Mouse (Mus musculus) hindbrain, embryonic 15.5 days (tissue): ENCODE results near the gene Nlrp6. TPM values are rescaled to one million over a fixed set of nuclear protein-coding genes. Genes with fewer than 3 reads are reported as not detected.
"Not testable (repeated sequence)": the region's sequence is repeated elsewhere in the genome, so short reads cannot be mapped to it uniquely, and the experiment has no call there.

Source experiments
- ATAC-seq: fragments of 200-750 bp; cut with Nextera tagmentation; 2 replicates; pipeline ENCODE4 v1.8.0; 2017; ENCODE audit warnings: low read depth, moderate number of reproducible peaks, moderate TSS enrichment; ENCODE audit not compliant: low FRiP score
- H3K27ac ChIP-seq: fragments of 300-500 bp; sonication (generic); replicated peaks from 2 replicates; pipeline ENCODE4 v1.5.1; 2015; ENCODE audit warnings: mild to moderate bottlenecking, inconsistent platforms
- H3K27me3 ChIP-seq: fragments of 300-500 bp; sonication (generic); 2 replicates; pipeline ENCODE4 v1.6.1; 2015; ENCODE audit warnings: control low read depth, inconsistent platforms
- H3K36me3 ChIP-seq: fragments of 300-500 bp; sonication (generic); 2 replicates; pipeline ENCODE4 v1.6.1; 2015; ENCODE audit warnings: control low read depth, inconsistent platforms
- H3K4me1 ChIP-seq: fragments of 300-500 bp; sonication (generic); replicated peaks from 2 replicates; pipeline ENCODE4 v1.6.1; 2015; ENCODE audit warnings: control low read depth, inconsistent platforms
- H3K4me2 ChIP-seq: fragments of 300-500 bp; sonication (generic); 2 replicates; pipeline ENCODE4 v1.6.1; 2015; ENCODE audit warnings: moderate library complexity, mild to moderate bottlenecking, inconsistent platforms
- H3K4me3 ChIP-seq: fragments of 300-500 bp; sonication (generic); 2 replicates; pipeline ENCODE4 v1.5.1; 2015; ENCODE audit warnings: mild to moderate bottlenecking, inconsistent platforms
- H3K9ac ChIP-seq: fragments of 300-500 bp; sonication (generic); 2 replicates; pipeline ENCODE4 v1.6.1; 2015; ENCODE audit warnings: inconsistent platforms
- H3K9me3 ChIP-seq: fragments of 300-500 bp; sonication (generic); 2 replicates; pipeline ENCODE4 v1.6.1; 2016; ENCODE audit warnings: control low read depth, inconsistent platforms
- WGBS: fragments of 180-500 bp; shearing (Covaris S2); methylation state at CpG from one replicate; pipeline ENCODE4 v1.1.7; 2015; 5-methylcytosine and 5-hydroxymethylcytosine counted together
- polyA plus RNA-seq: library from polyadenylated mRNA; unstranded; fragments of >200 nt; fragmentation: Nextera tagmentation; extraction: Ambion mirVana; gene quantifications from 2 replicates; pipeline ENCODE4 v1.2.1, GENCODE M21; 2015

Gene Nlrp6
- polyA plus RNA-seq, 1 experiment from 2014 or later = 0.67 TPM

DNA sequence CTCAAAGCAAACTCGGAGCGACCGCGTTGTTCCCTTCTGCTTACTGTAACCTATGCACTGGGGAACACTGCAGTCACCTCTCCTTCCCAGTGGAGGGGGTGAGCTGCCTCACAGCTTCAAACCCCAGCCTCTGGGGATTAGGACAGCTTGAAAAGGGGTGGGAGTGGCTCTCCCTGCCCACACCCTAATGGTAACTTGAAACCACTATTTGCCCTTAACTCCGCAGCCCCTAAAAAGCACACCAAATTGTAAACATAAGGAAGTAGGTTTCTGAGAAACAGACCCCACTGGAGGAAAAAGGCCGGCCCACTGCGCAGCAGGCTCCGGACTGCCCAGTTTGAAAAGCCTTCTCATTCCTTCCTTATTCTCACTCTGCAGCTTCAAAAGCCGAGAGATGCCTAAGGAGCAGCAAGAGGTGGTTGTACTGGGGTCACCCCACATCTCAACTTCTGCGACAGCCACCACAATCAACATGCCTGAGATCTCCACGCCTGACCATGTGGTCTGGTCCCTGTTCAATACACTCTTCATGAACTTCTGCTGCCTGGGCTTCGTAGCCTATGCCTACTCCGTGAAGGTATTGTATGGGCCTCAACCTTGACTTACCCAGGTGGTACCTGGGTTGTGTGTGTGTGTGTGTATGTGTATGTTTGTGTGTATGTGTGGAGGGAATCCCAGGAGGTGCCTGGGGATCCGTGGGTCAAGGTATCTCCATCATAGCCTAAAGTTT, 47.3 kb downstream of the Nlrp6 start:
- 14% methylated on average over 14 of the region's 14 CpGs for WGBS
- Histone ChIP-seq H3K9ac (no peak overlapping the region), H3K4me1 (no peaks in the 10 kb centered on the region), H3K4me2 (no peak overlapping the region), H3K36me3 (no peaks in the 10 kb centered on the region), H3K4me3 (no peak overlapping the region), H3K9me3 (no peaks in the 10 kb centered on the region), H3K27ac (no peak overlapping the region), H3K27me3 (no peaks in the 10 kb centered on the region)
- ATAC-seq = no peak

DNA sequence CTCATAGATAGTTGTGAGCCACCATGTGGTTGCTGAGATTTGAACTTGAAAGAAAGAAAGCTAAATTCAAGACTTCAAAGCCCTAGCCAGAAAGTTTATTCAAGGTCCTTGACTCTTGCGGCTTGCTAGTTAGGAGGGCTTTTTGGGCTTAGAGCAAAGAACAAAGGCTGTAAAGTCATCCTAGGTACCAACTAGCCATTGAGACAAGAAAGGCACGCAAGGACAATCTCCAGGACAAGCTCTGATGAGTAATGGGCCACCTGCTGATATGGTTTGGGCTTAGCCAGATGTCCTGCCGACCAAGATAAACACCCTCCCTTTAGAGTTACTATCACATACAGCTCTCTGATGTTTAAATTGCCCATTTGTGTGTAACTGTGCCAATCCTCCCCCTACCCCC, 48.0 kb downstream of the Nlrp6 start:
- not testable (repeated sequence) for H3K27ac ChIP-seq, H3K36me3 ChIP-seq, H3K27me3 ChIP-seq, H3K4me2 ChIP-seq, H3K4me1 ChIP-seq, H3K9me3 ChIP-seq, H3K4me3 ChIP-seq, ATAC-seq, H3K9ac ChIP-seq
- WGBS = 17% methylated on average over 3 of the region's 3 CpGs

DNA sequence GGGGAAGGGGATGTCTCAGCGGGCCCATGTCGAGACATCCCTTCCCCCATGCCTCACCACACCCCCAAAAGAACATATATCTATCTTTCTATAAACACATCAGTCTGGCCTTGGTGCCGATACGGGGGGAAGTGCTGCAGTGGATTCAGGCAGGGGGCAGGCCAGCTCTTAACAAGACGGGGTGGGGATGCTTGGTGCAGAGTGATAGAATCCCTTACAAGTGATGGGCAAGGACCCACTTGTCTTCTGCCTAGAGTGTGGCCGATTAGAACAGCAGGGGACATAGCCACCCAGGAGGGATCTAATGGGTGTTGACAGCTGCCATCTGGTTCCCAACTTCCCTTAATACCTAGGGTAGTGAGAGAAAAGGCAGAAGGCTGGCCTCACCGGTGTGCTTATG, 50.2 kb downstream of the Nlrp6 start:
- H3K4me3 ChIP-seq = no peak overlapping the region
- no peak overlapping the region for H3K9ac ChIP-seq
- H3K4me2 ChIP-seq = no peak overlapping the region
- ATAC-seq = no peak
- no peaks in the 10 kb centered on the region for H3K27me3 ChIP-seq
- H3K4me1 ChIP-seq = 0 out of 2 replicates have a peak, but pooled peaks cover 6% of the 10 kb centered on the region
- no peak overlapping the region for H3K27ac ChIP-seq
- no peaks in the 10 kb centered on the region for H3K9me3 ChIP-seq
- WGBS = 54% methylated on average over 7 of the region's 7 CpGs
- H3K36me3 ChIP-seq = no peaks in the 10 kb centered on the region

DNA sequence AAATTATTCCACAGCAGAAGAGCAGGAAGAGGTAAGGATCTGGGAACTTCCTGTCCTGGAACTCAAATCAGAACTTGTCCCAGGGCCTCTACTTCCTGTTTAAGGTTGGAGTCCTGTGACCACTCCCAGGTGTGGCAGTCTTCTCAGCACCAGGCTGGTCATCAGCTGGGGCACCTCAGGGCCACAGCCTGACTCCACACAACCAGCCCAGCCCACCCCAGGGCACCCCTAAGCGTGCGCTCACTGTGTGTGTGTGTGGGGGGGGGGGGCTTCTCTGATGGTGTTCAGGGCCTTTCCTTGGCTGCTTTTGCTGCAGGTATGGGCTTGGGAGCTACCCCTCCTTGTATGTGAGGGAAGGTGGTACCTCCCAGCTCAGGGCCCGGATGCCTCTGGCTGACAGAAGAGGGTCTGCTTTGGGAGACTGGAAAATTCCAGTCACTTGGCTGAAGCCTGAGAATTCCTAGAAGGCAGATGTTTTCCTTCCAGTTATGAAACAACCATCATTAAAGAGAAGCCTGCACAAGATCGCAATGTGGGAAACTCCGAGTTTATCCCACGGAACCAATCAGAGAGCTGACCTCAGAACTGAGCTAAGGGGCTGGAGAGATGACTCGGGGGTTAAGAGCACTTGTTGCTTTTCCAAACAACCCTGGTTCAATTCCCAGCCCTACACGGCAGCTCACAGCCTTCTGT, 50.9 kb downstream of the Nlrp6 start:
- no peak overlapping the region for H3K4me2 ChIP-seq
- ATAC-seq = no peak
- no peak overlapping the region for H3K4me3 ChIP-seq
- no peak overlapping the region for H3K9ac ChIP-seq
- WGBS = 93% methylated on average over 8 of the region's 8 CpGs
- no peaks in the 10 kb centered on the region for H3K27me3 ChIP-seq
- no peaks in the 10 kb centered on the region for H3K9me3 ChIP-seq
- no peak overlapping the region for H3K27ac ChIP-seq
- 0 out of 2 replicates have a peak, but pooled peaks cover 6% of the 10 kb centered on the region for H3K4me1 ChIP-seq
- no peaks in the 10 kb centered on the region for H3K36me3 ChIP-seq

DNA sequence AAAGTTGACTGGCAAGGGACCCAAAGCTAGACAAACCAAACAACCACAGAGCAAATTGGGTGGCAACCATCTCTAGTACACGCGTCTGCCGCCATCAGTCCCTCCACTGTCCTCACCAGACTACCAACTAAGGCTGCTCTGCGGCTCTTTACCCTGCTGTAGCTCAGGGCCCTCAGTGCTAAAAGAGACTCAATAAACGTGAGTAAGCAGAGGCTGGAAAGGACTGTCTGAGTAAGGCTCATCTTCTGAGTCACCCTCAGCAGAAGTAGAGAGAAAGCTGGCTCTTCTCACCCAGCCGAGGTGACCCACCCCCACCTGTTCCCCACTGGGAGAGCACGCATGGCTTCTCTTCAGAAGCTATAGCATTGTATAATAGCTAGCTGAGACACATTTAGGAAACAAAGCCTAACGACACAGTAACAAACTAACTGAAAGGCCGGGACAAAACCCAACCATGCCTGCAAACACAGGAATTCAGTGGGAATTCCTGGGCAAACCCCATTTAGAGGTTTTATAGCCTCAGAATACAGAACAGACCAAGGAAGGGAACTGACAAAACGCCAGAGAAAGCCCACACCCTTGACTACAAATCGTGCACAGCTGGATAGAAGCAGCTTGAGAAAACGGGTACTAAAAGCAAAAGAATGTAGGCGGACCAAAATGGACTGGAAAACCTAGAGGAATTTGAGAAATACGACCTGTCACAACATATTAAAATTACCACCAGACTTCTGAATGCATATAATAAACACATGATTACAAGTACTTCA, 52.9 kb downstream of the Nlrp6 start:
- Histone ChIP-seq H3K27ac (no peak overlapping the region), H3K27me3 (no peaks in the 10 kb centered on the region), H3K36me3 (no peaks in the 10 kb centered on the region), H3K4me2 (no peak overlapping the region), H3K9me3 (no peaks in the 10 kb centered on the region), H3K4me1 (0 out of 2 replicates have a peak, but pooled peaks cover 6% of the 10 kb centered on the region), H3K9ac (no peak overlapping the region), H3K4me3 (no peak overlapping the region)
- ATAC-seq = no peak
- 16% methylated on average over 14 of the region's 14 CpGs for WGBS

DNA sequence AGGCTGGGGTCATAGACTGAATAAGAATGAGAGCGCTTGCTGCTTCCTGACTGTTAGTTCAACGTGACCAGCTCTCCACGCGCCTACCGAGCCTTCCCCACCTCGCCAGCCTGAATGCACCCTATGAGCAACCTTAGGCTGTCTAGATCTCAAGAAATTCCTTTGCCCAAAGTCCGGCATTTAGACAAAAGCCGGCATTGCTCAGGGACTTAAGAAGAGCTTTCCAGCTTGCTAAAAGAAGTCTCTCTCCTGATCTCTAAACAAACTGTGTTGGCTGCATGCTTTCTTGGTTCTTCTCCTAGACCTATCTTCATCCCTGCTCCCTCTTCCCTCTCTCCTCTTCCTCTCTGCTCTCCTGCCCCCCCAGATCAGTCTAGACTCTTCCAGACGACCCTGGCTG, 54.2 kb downstream of the Nlrp6 start:
- no peaks in the 10 kb centered on the region for H3K9me3 ChIP-seq
- 0 out of 2 replicates have a peak, but pooled peaks cover 6% of the 10 kb centered on the region for H3K4me1 ChIP-seq
- no peaks in the 10 kb centered on the region for H3K36me3 ChIP-seq
- no peak overlapping the region for H3K4me3 ChIP-seq
- 17% methylated on average over 9 of the region's 9 CpGs for WGBS
- no peak overlapping the region for H3K27ac ChIP-seq
- H3K9ac ChIP-seq = no peak overlapping the region
- H3K4me2 ChIP-seq = no peak overlapping the region
- no peaks in the 10 kb centered on the region for H3K27me3 ChIP-seq
- ATAC-seq = no peak

DNA sequence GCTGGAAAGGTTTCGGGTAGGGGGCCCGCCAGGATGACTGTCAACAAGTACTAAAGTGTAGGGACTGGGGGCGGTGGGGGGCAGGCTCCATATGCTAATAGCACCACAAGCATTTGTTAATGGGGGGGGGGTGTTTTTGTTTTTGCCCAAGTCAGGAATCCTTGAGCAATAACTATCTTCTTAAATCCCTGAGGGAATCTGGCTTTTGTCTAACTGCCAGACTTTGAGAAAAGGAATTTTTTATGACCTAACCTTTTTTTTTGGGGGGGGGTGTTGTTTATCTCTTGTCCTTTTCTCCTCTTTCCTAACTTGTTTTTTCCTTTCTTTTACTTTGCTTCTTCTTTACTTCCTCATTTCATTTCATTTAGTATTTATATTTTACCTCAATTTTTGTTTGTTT, 54.8 kb downstream of the Nlrp6 start:
- no peak overlapping the region for H3K4me3 ChIP-seq

DNA sequence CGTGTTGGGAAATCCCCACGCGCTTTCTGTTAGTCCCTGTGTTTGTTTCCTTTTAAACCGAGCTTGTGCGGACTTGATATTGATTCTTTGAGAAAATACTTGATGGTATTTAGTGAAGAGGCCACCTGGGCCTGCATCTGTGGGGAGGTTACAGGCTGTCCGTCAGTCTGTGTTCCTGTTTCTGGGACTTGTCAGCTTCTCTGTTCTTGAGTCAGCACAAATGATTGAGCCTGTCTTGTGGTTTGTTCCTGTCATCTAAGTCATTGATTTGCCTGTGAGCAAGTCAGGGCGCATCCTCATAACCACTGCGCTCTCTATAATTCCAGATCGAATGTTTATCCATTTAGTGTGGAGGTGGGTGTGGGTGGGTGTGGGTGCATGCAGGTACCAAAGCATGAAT, 56.0 kb downstream of the Nlrp6 start:
- H3K27ac ChIP-seq, H3K4me1 ChIP-seq, H3K27me3 ChIP-seq, H3K4me3 ChIP-seq, H3K4me2 ChIP-seq, H3K9ac ChIP-seq, H3K36me3 ChIP-seq, H3K9me3 ChIP-seq, ATAC-seq: not testable (repeated sequence)
- 92% methylated on average over 9 of the region's 9 CpGs for WGBS

More for the DNA sequence above, 54.8 kb downstream of the Nlrp6 start:
- no peak for ATAC-seq
- no peak overlapping the region for H3K27ac ChIP-seq
- no peaks in the 10 kb centered on the region for H3K9me3 ChIP-seq
- no peak overlapping the region for H3K9ac ChIP-seq
- 0 out of 2 replicates have a peak, but pooled peaks cover 6% of the 10 kb centered on the region for H3K4me1 ChIP-seq
- WGBS = 14% methylated on average over 3 of the region's 3 CpGs
- no peak overlapping the region for H3K4me2 ChIP-seq
- no peaks in the 10 kb centered on the region for H3K36me3 ChIP-seq
- no peaks in the 10 kb centered on the region for H3K27me3 ChIP-seq

Other genes starting within 250 kb of the Nlrp6 start
- not detected in 2 replicates for gene Olfr45, start 239.0 kb upstream of the Nlrp6 start, polyA plus RNA-seq
- not detected in 2 replicates for gene Olfr541, start 223.6 kb upstream of the Nlrp6 start, polyA plus RNA-seq
- not detected in 2 replicates for gene Cyp2e1, start 157.2 kb upstream of the Nlrp6 start, polyA plus RNA-seq
- gene Syce1, start 133.1 kb upstream of the Nlrp6 start, polyA plus RNA-seq = 0.40 and 0.42 TPM in 2 replicates
- 27.1 and 28.3 TPM in 2 replicates for gene Zfp941, start 98.7 kb upstream of the Nlrp6 start, polyA plus RNA-seq
- 0.25 TPM in 2 replicates for gene Urah, start 85.9 kb upstream of the Nlrp6 start, polyA plus RNA-seq
- not detected in 2 replicates for gene Scgb1c1, start 75.4 kb upstream of the Nlrp6 start, polyA plus RNA-seq
- gene Odf3, start 73.1 kb upstream of the Nlrp6 start, polyA plus RNA-seq = not detected in 2 replicates
- gene Gm45785, start 64.6 kb upstream of the Nlrp6 start, polyA plus RNA-seq = not detected in 2 replicates
- 97.6 and 104 TPM in 2 replicates for gene Ric8a, start 63.9 kb upstream of the Nlrp6 start, polyA plus RNA-seq
- gene Bet1l, start 63.3 kb upstream of the Nlrp6 start, polyA plus RNA-seq = 38.0 and 44.3 TPM in 2 replicates
- 245 and 259 TPM in 2 replicates for gene Psmd13, start 38.9 kb upstream of the Nlrp6 start, polyA plus RNA-seq
- gene Sirt3, start 38.6 kb upstream of the Nlrp6 start, polyA plus RNA-seq = 56.4 and 60.5 TPM in 2 replicates
- gene Cox8b, start 20.5 kb upstream of the Nlrp6 start, polyA plus RNA-seq = not detected in 2 replicates
- gene Pgghg, start 20.5 kb downstream of the Nlrp6 start, polyA plus RNA-seq = 9.1 TPM in 2 replicates
- gene Ifitm5, start 29.4 kb downstream of the Nlrp6 start, polyA plus RNA-seq = 0.75 and 0.82 TPM in 2 replicates
- gene Gm45717, start 35.0 kb downstream of the Nlrp6 start, polyA plus RNA-seq = not detected in 2 replicates
- gene Ifitm2, start 35.1 kb downstream of the Nlrp6 start, polyA plus RNA-seq = 190 and 193 TPM in 2 replicates
- 16.6 and 19.9 TPM in 2 replicates for gene Ifitm1, start 46.3 kb downstream of the Nlrp6 start, polyA plus RNA-seq
- gene Ifitm3, start 89.9 kb downstream of the Nlrp6 start, polyA plus RNA-seq = 36.8 and 54.6 TPM in 2 replicates
- 0.79 and 1.7 TPM in 2 replicates for gene Ifitm6, start 97.0 kb downstream of the Nlrp6 start, polyA plus RNA-seq
- not detected in 2 replicates for gene Gm17387, start 108.2 kb downstream of the Nlrp6 start, polyA plus RNA-seq
- 45.6 and 57.3 TPM in 2 replicates for gene B4galnt4, start 140.2 kb downstream of the Nlrp6 start, polyA plus RNA-seq
- 0.25 and 0.29 TPM in 2 replicates for gene Pkp3, start 157.3 kb downstream of the Nlrp6 start, polyA plus RNA-seq
- gene Sigirr, start 179.7 kb downstream of the Nlrp6 start, polyA plus RNA-seq = 3.2 and 3.3 TPM in 2 replicates
- gene Ano9, start 196.9 kb downstream of the Nlrp6 start, polyA plus RNA-seq = 0.41 and 0.47 TPM in 2 replicates
- 80.2 and 97.6 TPM in 2 replicates for gene Ptdss2, start 201.5 kb downstream of the Nlrp6 start, polyA plus RNA-seq